Mouse (Mus musculus) forebrain, embryonic 16.5 days (tissue): ENCODE measurements around the gene Gm20481. TPM values are rescaled to one million over a fixed set of nuclear protein-coding genes. Genes with fewer than 3 reads are reported as not detected.
A peak's percentile ranks its signal among the peaks of the same experiment; 100 is the strongest.
"Not testable (repeated sequence)": the region's sequence is repeated elsewhere in the genome, so short reads cannot be mapped to it uniquely, and the experiment has no call there.

Source experiments
- ATAC-seq: fragments of 200-750 bp; cut with Nextera tagmentation; 2 replicates; pipeline ENCODE4 v1.8.0; 2017; ENCODE audit warnings: mild to moderate bottlenecking, moderate library complexity
- H3K27ac ChIP-seq: fragments of 300-500 bp; sonication (generic); 2 replicates; pipeline ENCODE4 v1.5.1; 2014; ENCODE audit warnings: low read length, control low read depth
- H3K27me3 ChIP-seq: fragments of 300-500 bp; sonication (generic); replicated peaks from 2 replicates; pipeline ENCODE4 v1.6.1; 2014; ENCODE audit warnings: low read length; ENCODE audit not compliant: control insufficient read depth, insufficient read depth
- H3K36me3 ChIP-seq: fragments of 300-500 bp; sonication (generic); 2 replicates; pipeline ENCODE4 v1.6.1; 2014; ENCODE audit not compliant: control insufficient read depth, insufficient read depth
- H3K4me1 ChIP-seq: fragments of 300-500 bp; sonication (generic); replicated peaks from 2 replicates; pipeline ENCODE4 v1.6.1; 2014; ENCODE audit warnings: low read length; ENCODE audit not compliant: control insufficient read depth, insufficient read depth
- H3K4me2 ChIP-seq: fragments of 300-500 bp; sonication (generic); 2 replicates; pipeline ENCODE4 v1.6.1; 2014; ENCODE audit warnings: mild to moderate bottlenecking, low read length, control low read depth
- H3K4me3 ChIP-seq: fragments of 300-500 bp; sonication (generic); replicated peaks from 2 replicates; pipeline ENCODE4 v1.5.1; 2014; ENCODE audit warnings: mild to moderate bottlenecking, low read length, control low read depth
- H3K9ac ChIP-seq: fragments of 300-500 bp; sonication (generic); replicated peaks from 2 replicates; pipeline ENCODE4 v1.6.1; 2014; ENCODE audit warnings: low read depth, low read length, control low read depth
- H3K9me3 ChIP-seq: fragments of 300-500 bp; sonication (generic); 2 replicates; pipeline ENCODE4 v1.6.1; 2016; ENCODE audit warnings: low read length; ENCODE audit not compliant: control insufficient read depth
- WGBS: fragments of 180-500 bp; shearing (Covaris S2); extraction: QIAGEN DNeasy Blood & Tissue Kit; methylation state at CpG from one replicate; pipeline ENCODE4 v1.1.7; 2014; 5-methylcytosine and 5-hydroxymethylcytosine counted together
- polyA plus RNA-seq: library from polyadenylated mRNA; unstranded; fragments of >200 nt; fragmentation: Nextera tagmentation; extraction: Ambion mirVana; gene quantifications from 2 replicates; pipeline ENCODE4 v1.2.1, GENCODE M21; 2015

Gene Gm20481
- polyA plus RNA-seq, 1 experiment from 2014 or later: not detected

DNA sequence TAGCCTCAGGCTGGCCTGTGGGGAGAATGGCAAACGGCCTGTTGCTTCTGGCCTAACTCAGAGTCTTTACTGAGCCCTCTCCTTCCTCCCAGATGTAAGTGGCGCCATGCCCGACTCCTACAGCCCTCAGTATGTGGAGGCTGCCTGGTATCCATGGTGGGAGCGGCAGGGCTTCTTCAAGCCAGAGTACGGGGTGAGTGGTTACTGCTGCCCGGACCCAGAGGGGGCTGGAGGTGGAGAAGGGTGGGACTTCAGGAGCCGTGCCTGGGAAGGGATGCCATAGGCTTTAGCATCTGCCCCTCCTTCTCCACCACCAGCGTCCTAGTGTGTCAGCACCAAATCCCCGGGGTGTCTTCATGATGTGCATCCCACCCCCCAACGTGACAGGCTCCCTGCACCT is 35.4 kb downstream of the Gm20481 start:
- Histone ChIP-seq H3K27me3 (no peaks in the 10 kb centered on the region), H3K36me3 (peaks cover 21% of the 10 kb centered on the region), H3K9ac (no peak overlapping the region), H3K9me3 (no peaks in the 10 kb centered on the region), H3K27ac (no peak overlapping the region), H3K4me3 (no peak overlapping the region), H3K4me2 (no peak overlapping the region), H3K4me1 (peaks cover 18% of the 10 kb centered on the region)
- no peak for ATAC-seq
- 94% methylated on average over 10 of the region's 10 CpGs for WGBS

- not testable (repeated sequence) for H3K4me3 ChIP-seq, H3K9ac ChIP-seq, H3K27ac ChIP-seq, H3K9me3 ChIP-seq, H3K4me2 ChIP-seq, ATAC-seq, H3K27me3 ChIP-seq
- WGBS: 96% methylated on average over 4 of the region's 5 CpGs
- H3K4me1 ChIP-seq: peaks cover 18% of the 10 kb centered on the region
- H3K36me3 ChIP-seq: peaks cover 25% of the 10 kb centered on the region
Observed at GRCm38 (mm10) chr17:35005902-35006301, 36.2 kb downstream of the Gm20481 start.

DNA sequence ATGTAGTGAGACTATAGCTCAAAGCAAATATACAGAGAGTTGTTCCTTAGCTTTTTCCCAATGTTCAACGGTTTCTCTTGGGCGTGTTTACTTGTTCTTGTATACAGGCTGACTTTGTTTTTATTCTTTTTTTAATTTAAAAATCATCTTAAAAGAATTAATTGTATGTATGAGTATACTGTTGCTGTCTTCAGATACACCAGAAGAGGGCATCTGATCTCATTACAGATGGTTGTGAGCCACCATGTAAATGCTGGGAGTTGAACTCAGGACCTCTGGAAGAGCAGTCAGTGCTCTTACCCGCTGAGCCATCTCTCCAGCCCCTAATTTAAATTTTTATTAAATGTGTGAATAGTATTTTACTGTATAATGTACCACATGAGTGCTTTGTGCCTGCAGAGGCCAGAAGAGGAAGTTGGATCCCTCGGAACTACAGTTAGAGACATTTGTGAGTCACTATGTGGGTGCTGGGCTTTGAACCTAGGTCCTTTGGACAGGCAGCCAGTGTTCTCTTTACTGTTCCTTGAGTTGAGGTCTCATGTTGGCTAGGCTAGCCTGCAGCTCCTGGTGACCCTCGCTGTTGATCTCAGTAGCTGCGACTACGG is 37.8 kb downstream of the Gm20481 start:
- H3K36me3 ChIP-seq: peaks cover 35% of the 10 kb centered on the region
- peaks cover 10% of the 10 kb centered on the region for H3K4me1 ChIP-seq
- H3K27me3 ChIP-seq: no peaks in the 10 kb centered on the region
- no peak overlapping the region for H3K4me3 ChIP-seq
- WGBS: 96% methylated on average over 7 of the region's 7 CpGs
- H3K9ac ChIP-seq: no peak overlapping the region
- no peaks in the 10 kb centered on the region for H3K9me3 ChIP-seq
- no peak overlapping the region for H3K4me2 ChIP-seq
- H3K27ac ChIP-seq: no peak overlapping the region
- no peak for ATAC-seq

DNA sequence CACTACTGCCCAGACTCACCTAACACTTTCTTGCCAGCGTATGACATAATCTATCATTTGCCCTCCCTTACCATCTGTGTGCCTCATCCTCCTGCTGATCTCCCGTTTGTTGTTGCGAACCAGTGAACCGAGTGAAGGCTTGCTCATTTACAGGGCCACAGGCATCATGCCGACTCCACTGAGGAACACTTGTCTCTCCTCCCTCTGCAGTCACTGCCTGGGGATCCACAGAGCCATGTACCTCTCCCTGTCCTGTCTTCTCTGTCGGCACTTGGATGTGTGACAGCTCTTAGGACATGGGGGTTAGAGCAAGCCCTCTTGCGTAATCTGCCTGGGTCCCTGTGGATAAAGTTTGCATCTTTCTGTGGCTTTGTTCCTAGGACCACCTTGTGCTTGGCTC is 39.9 kb downstream of the Gm20481 start:
- 87% methylated on average over 7 of the region's 7 CpGs for WGBS
- H3K27me3 ChIP-seq: no peaks in the 10 kb centered on the region
- no peak overlapping the region for H3K4me3 ChIP-seq
- no peak overlapping the region for H3K27ac ChIP-seq
- ATAC-seq: no peak
- no peaks in the 10 kb centered on the region for H3K4me1 ChIP-seq
- H3K36me3 ChIP-seq: peaks cover 45% of the 10 kb centered on the region
- no peak overlapping the region for H3K9ac ChIP-seq
- no peaks in the 10 kb centered on the region for H3K9me3 ChIP-seq
- no peak overlapping the region for H3K4me2 ChIP-seq

GRCm38 (mm10) chr17:35011440-35011839 is 41.7 kb downstream of the Gm20481 start:
- H3K27me3 ChIP-seq: no peaks in the 10 kb centered on the region
- peaks cover 6% of the 10 kb centered on the region; the same call in 1 of the 2 replicates for H3K4me1 ChIP-seq
- ATAC-seq: no peak
- no peaks in the 10 kb centered on the region for H3K9me3 ChIP-seq
- no peak overlapping the region for H3K9ac ChIP-seq
- 93% methylated on average over 8 of the region's 8 CpGs for WGBS
- no peak overlapping the region for H3K4me2 ChIP-seq
- no peak overlapping the region for H3K4me3 ChIP-seq
- H3K27ac ChIP-seq: no peak overlapping the region
- peaks cover 42% of the 10 kb centered on the region for H3K36me3 ChIP-seq

DNA sequence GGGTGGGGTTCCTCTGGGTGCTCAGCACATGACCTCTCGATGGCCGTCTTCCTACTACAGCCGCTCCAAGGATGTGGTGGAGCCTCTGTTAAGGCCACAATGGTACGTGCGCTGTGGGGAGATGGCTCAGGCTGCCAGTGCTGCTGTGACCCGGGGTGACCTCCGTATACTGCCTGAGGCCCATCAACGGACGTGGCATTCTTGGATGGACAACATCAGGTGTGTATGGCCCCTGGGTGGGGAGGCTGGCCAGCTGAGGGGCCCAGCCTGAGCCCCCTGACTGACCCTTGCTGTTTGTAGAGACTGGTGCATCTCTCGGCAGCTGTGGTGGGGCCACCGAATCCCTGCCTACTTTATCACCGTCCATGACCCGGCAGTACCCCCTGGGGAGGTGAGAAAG is 42.7 kb downstream of the Gm20481 start:
- Histone ChIP-seq H3K4me3 (no peak overlapping the region), H3K36me3 (peaks cover 42% of the 10 kb centered on the region), H3K27me3 (no peaks in the 10 kb centered on the region), H3K4me1 (peaks cover 6% of the 10 kb centered on the region; the same call in 1 of the 2 replicates), H3K4me2 (no peak overlapping the region), H3K9ac (no peak overlapping the region), H3K9me3 (no peaks in the 10 kb centered on the region), H3K27ac (no peak overlapping the region)
- ATAC-seq: no peak
- 92% methylated on average over 13 of the region's 13 CpGs for WGBS

GRCm38 (mm10) chr17:35013221-35013620 is 43.5 kb downstream of the Gm20481 start:
- 88% methylated on average over 6 of the region's 6 CpGs for WGBS
- no peaks in the 10 kb centered on the region for H3K27me3 ChIP-seq
- no peak overlapping the region for H3K9ac ChIP-seq
- H3K4me2 ChIP-seq: no peak overlapping the region
- H3K4me1 ChIP-seq: peaks cover 6% of the 10 kb centered on the region; the same call in 1 of the 2 replicates
- ATAC-seq: no peak
- no peak overlapping the region for H3K27ac ChIP-seq
- no peaks in the 10 kb centered on the region for H3K9me3 ChIP-seq
- no peak overlapping the region for H3K4me3 ChIP-seq
- H3K36me3 ChIP-seq: peaks cover 40% of the 10 kb centered on the region

DNA sequence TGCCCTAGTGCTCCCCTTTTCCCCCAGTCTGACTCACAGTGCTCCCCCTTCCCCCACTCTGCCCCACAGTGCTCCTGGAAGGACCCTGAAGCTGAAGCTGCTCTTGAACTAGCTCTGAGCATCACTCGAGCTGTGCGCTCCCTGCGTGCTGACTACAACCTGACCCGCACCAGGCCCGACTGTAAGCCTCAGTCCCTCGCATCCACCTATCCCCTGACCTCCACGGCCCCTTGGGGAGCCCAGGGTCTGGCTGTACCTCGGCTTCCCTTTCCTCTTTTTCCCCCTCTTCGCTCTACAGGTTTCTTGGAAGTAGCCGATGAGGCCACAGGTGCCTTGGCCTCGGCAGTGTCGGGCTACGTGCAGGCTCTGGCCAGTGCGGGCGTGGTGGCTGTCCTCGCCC is 45.6 kb downstream of the Gm20481 start:
- H3K4me2 ChIP-seq: no peak overlapping the region
- no peak overlapping the region for H3K4me3 ChIP-seq
- no peaks in the 10 kb centered on the region for H3K27me3 ChIP-seq
- H3K9me3 ChIP-seq: no peaks in the 10 kb centered on the region
- peaks cover 34% of the 10 kb centered on the region for H3K36me3 ChIP-seq
- H3K4me1 ChIP-seq: peaks cover 6% of the 10 kb centered on the region; the same call in 1 of the 2 replicates
- no peak overlapping the region for H3K9ac ChIP-seq
- 92% methylated on average over 16 of the region's 16 CpGs for WGBS
- H3K27ac ChIP-seq: no peak overlapping the region
- ATAC-seq: no peak

DNA sequence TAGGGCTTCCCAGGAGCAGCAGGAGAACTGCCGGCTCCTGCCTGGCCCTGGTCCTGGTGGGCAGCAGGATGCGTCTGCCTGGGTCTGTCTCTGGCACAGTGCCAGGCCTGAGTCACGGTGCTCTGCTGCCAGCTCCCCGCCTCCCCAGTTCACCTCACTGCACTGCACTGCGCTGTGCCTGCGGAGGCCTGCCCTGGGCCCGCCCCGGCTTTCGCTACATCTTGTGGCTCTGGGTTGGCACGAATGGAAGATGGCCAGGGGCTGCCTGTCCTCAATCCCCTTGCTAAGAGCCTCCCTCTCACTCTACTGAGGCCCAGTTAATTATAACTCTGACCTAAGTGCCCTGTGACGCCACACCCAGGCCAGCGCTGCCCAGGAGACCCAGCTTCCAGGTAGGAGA is 46.7 kb downstream of the Gm20481 start, which contains the start of gene Vwa7:
Gene Vwa7 (plus strand): TSS at position 204 of the 400 bp plus-strand sequence.
- WGBS: 38% methylated on average over 12 of the region's 12 CpGs
- no peaks in the 10 kb centered on the region for H3K9me3 ChIP-seq
- peaks cover 28% of the 10 kb centered on the region for H3K36me3 ChIP-seq
- no peak within 1 kb of the TSS; the same call in 1 of the 2 replicates for H3K9ac ChIP-seq
- H3K4me1 ChIP-seq: peaks cover 8% of the 10 kb centered on the region
- no peak within 1 kb of the TSS for H3K27ac ChIP-seq
- no peak within 1 kb of the TSS for H3K4me3 ChIP-seq
- ATAC-seq: peak; percentile 53; the same call in 1 of the 2 replicates
- no peaks in the 10 kb centered on the region for H3K27me3 ChIP-seq
- H3K4me2 ChIP-seq: no peak within 1 kb of the TSS
